Mouse (Mus musculus) cerebellum, adult 2 months (tissue): ENCODE measurements around the gene Ak9. TPM values are rescaled to one million over a fixed set of nuclear protein-coding genes. Genes with fewer than 3 reads are reported as not detected.
A peak's percentile ranks its signal among the peaks of the same experiment; 100 is the strongest.

ENCODE experiments used
- DNase-seq, 2 experiments: peaks; one replicate each; pipeline ENCODE4 v3.0.0; 2021
- H3K27ac ChIP-seq: fragments of 200-500 bp; 2 replicates; pipeline ENCODE4 v1.5.1; 2012; ENCODE audit warnings: low read length, control low read depth, inconsistent platforms; ENCODE audit not compliant: insufficient read depth
- H3K27me3 ChIP-seq: fragments of 200-500 bp; 2 replicates; pipeline ENCODE4 v1.6.1; 2012; ENCODE audit warnings: inconsistent platforms, mild to moderate bottlenecking, low read length, moderate library complexity; ENCODE audit not compliant: control insufficient read depth, insufficient read depth
- H3K4me1 ChIP-seq: fragments of 200-500 bp; 2 replicates; pipeline ENCODE4 v1.6.1; 2011; ENCODE audit warnings: low read length; ENCODE audit not compliant: control insufficient read depth, insufficient read depth
- H3K4me3 ChIP-seq: fragments of 200-500 bp; replicated peaks from 2 replicates; pipeline ENCODE3; 2011; ENCODE audit warnings: mild to moderate bottlenecking, low read depth, low read length, control low read depth; ENCODE audit not compliant: insufficient read depth
- CTCF ChIP-seq: fragments of 200-500 bp; IDR thresholded peaks from 2 replicates; pipeline ENCODE4 v1.5.1; 2011; ENCODE audit warnings: low read depth, mild to moderate bottlenecking, control low read depth, low read length, moderate library complexity, borderline replicate concordance; ENCODE audit not compliant: insufficient read depth
- POLR2A ChIP-seq: fragments of 200-500 bp; IDR thresholded peaks from 2 replicates; pipeline ENCODE4 v1.6.1; 2011; ENCODE audit warnings: low read length, control low read depth, borderline replicate concordance; ENCODE audit not compliant: insufficient read depth
- WGBS: fragments of 180-500 bp; shearing (Covaris S2); methylation state at CpG from one replicate; pipeline ENCODE4 v1.1.7; 2018; 5-methylcytosine and 5-hydroxymethylcytosine counted together
- polyA plus RNA-seq: library from polyadenylated mRNA; depleted of rRNA; stranded (reverse); fragments of >200 nt; gene quantifications from 2 replicates; pipeline ENCODE4 v1.2.3, GENCODE M21; 2012

Ak9 gene
- polyA plus RNA-seq, 1 experiment, result 0.07 TPM

GRCm38 (mm10) chr10:41295145-41295544, 8.6 kb upstream of the Ak9 start:
- H3K27ac ChIP-seq, result no peak overlapping the region
- no peaks in the 10 kb centered on the region for H3K27me3 ChIP-seq
- peak; percentile 74 to 79 for DNase-seq
- WGBS, result 6% methylated on average over 7 of the region's 7 CpGs
- TF ChIP-seq POLR2A, result no peak
- no peak for TF ChIP-seq CTCF
- peak overlapping the region; percentile 47 for H3K4me3 ChIP-seq
- peaks cover 13% of the 10 kb centered on the region for H3K4me1 ChIP-seq

GRCm38 (mm10) chr10:41300161-41300560, 3.6 kb upstream of the Ak9 start:
- Histone ChIP-seq H3K4me3 (no peak overlapping the region), H3K27me3 (no peaks in the 10 kb centered on the region), H3K4me1 (peaks cover 4% of the 10 kb centered on the region), H3K27ac (no peak overlapping the region)
- TF ChIP-seq CTCF (no peak), POLR2A (no peak)
- no peak for DNase-seq
- WGBS, result 65% methylated on average over 1 of the region's 1 CpGs

- TF ChIP-seq CTCF, result 0 out of 2 replicates have a peak, but pooled peaks have one; percentile 3
- TF ChIP-seq POLR2A, result peak; percentile 79; the same call in 1 of the 2 replicates
- DNase-seq, result peak; percentile 85
- peak within 1 kb of the TSS; percentile 90 for H3K4me3 ChIP-seq
- under 1% methylated on average over 38 of the region's 38 CpGs for WGBS
- peak within 1 kb of the TSS; percentile 35; the same call in 1 of the 2 replicates for H3K27ac ChIP-seq
- H3K4me1 ChIP-seq, result peaks cover 3% of the 10 kb centered on the region
- no peaks in the 10 kb centered on the region for H3K27me3 ChIP-seq
These were observed 920 bp upstream of the Ak9 start, which contains the start of gene Fig4 for GRCm38 (mm10) chr10:41302689-41303431. Fig4 (minus strand) TSS chr10:41303260.

- no peak overlapping the region for H3K4me3 ChIP-seq
- no peaks in the 10 kb centered on the region for H3K27me3 ChIP-seq
- DNase-seq, result no peak
- no peaks in the 10 kb centered on the region; the same call in 1 of the 2 replicates for H3K4me1 ChIP-seq
- H3K27ac ChIP-seq, result no peak overlapping the region
- no peak for TF ChIP-seq POLR2A
- TF ChIP-seq CTCF, result no peak
- 64% methylated on average over 9 of the region's 9 CpGs for WGBS
These were observed 1.2 kb downstream of the Ak9 start for GRCm38 (mm10) chr10:41304961-41305455.

GRCm38 (mm10) chr10:41308205-41308604, 4.4 kb downstream of the Ak9 start:
- Histone ChIP-seq H3K27me3 (no peaks in the 10 kb centered on the region), H3K4me1 (no peaks in the 10 kb centered on the region), H3K4me3 (no peak overlapping the region), H3K27ac (no peak overlapping the region)
- TF ChIP-seq POLR2A (no peak), CTCF (no peak)
- WGBS, result 88% methylated on average over 4 of the region's 4 CpGs
- no peak for DNase-seq

GRCm38 (mm10) chr10:41315866-41316265, 12.1 kb downstream of the Ak9 start:
- DNase-seq, result no peak
- WGBS, result 83% methylated on average over 3 of the region's 3 CpGs
- Histone ChIP-seq H3K4me1 (no peaks in the 10 kb centered on the region), H3K27me3 (no peaks in the 10 kb centered on the region), H3K27ac (no peak overlapping the region), H3K4me3 (no peak overlapping the region)
- TF ChIP-seq CTCF, result no peak
- no peak for TF ChIP-seq POLR2A

GRCm38 (mm10) chr10:41332533-41333043, 28.8 kb downstream of the Ak9 start:
- WGBS, result 82% methylated on average over 2 of the region's 2 CpGs
- TF ChIP-seq CTCF (no peak), POLR2A (no peak)
- Histone ChIP-seq H3K27me3 (no peaks in the 10 kb centered on the region), H3K4me1 (no peaks in the 10 kb centered on the region), H3K4me3 (no peak overlapping the region), H3K27ac (no peak overlapping the region)
- DNase-seq, result no peak

- TF ChIP-seq CTCF (no peak), POLR2A (no peak)
- WGBS, result 89% methylated on average over 7 of the region's 7 CpGs
- no peak overlapping the region for H3K4me3 ChIP-seq
These were observed 37.6 kb downstream of the Ak9 start for GRCm38 (mm10) chr10:41341346-41341745.

GRCm38 (mm10) chr10:41365086-41365485, 61.3 kb downstream of the Ak9 start:
- H3K27ac ChIP-seq, result no peak overlapping the region
- H3K4me3 ChIP-seq, result no peak overlapping the region
- H3K4me1 ChIP-seq, result no peaks in the 10 kb centered on the region
- TF ChIP-seq POLR2A (no peak), CTCF (no peak)
- 82% methylated on average over 9 of the region's 9 CpGs for whole genome bisulfite sequencing
- no peaks in the 10 kb centered on the region for H3K27me3 ChIP-seq
- no peak for DNase-seq

More at GRCm38 (mm10) chr10:41341346-41341745, 37.6 kb downstream of the Ak9 start:
- H3K27me3 ChIP-seq, result no peaks in the 10 kb centered on the region
- no peak overlapping the region for H3K27ac ChIP-seq
- no peak for DNase-seq
- no peaks in the 10 kb centered on the region for H3K4me1 ChIP-seq
